Mouse (Mus musculus): ENCODE measurements around the gene Fars2. TPM values are rescaled to one million over a fixed set of nuclear protein-coding genes. Genes with fewer than 3 reads are reported as not detected.

The Fars2 gene
- polyA plus RNA-seq, 1 experiment from 2014 or later: 25.2 TPM

DNA sequence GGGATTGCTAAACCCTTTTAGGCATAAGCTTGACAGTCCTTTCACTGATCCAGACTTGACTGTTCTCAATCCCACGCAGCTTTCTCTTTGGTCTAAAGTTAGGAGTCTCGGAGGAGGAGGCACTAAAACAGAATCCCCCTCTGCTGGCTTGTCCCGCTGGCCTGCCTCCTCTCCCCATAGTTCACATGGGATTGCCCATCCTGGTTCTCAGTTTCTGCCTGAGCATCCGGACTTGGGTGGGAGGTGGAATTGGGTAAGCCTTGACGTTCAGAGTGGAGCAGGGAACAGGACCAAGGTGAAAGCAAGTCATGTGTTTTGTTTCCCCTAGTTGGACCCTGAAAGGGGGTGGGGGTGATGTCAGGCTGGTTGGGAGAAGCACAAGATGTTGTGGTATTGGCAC is 415.9 kb downstream of the Fars2 start:
- Histone ChIP-seq H3K36me3 (no peaks in the 10 kb centered on the region), H3K4me3 (no peak overlapping the region), H3K4me1 (peaks cover 7% of the 10 kb centered on the region), H3K27me3 (ENCODE audit: low read depth, poor library complexity, severe bottlenecking) (no peaks in the 10 kb centered on the region), H3K27ac (replicated peaks) (no peak overlapping the region), H3K9me3 (replicated peaks) (no peaks in the 10 kb centered on the region)
- no peak for DNase-seq (ENCODE audit: low spot score)
- 94% methylated on average over 5 of the region's 5 CpGs for WGBS

DNA sequence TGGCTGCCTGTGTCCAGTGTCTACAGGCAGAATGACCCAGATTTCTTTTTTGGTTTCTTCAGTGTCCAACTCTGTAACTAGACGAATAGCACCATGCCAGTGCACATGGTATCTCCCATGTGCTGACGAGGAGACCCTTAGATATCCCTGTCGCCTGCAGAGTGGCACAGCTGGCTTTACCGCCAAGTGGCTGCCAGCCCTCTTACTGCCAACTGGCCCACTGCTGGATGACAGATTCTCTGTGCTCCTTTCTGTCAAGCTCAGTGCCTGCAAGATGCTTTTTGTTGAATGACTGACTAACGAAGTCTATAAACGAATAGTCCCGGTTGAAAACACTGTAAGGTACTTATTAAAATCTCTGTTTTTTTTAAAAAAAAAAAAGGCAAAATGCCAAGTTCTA is 416.3 kb downstream of the Fars2 start:
- DNase-seq (ENCODE audit: low spot score): no peak
- Histone ChIP-seq H3K9me3 (replicated peaks) (no peaks in the 10 kb centered on the region), H3K4me3 (no peak overlapping the region), H3K27ac (replicated peaks) (no peak overlapping the region), H3K27me3 (ENCODE audit: low read depth, poor library complexity, severe bottlenecking) (no peaks in the 10 kb centered on the region), H3K36me3 (no peaks in the 10 kb centered on the region), H3K4me1 (peaks cover 12% of the 10 kb centered on the region)
- WGBS: 90% methylated on average over 7 of the region's 7 CpGs

DNA sequence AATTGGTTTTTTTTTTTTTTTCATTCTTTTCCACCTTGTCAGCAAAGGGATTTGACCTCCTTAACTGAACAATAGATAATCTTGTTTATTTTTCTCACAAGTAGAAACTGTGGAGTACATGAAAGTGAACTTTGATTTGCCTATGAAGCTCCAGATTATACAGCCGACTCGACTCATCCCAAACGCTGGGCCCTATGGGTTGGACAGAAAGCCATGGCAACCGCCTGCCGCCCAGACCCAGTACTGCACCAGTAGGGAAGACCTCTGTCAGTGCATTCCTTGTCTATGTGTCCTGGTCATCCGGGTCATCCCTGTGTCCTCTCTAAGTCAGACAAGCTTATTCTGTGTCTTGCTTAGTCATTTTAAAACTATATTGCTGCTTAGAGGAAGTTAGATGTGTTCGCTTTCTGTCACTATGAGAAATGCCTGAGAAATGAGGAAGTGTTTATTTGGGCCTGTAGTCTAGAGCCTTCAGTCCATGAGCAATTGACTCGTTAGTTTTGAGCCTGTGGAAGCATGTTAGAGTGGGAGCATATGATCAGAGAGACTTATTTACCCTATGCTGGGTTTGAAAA is 416.8 kb downstream of the Fars2 start:
- H3K9me3 ChIP-seq (replicated peaks): no peaks in the 10 kb centered on the region
- no peak overlapping the region for H3K27ac ChIP-seq (replicated peaks)
- H3K4me1 ChIP-seq: peaks cover 16% of the 10 kb centered on the region
- H3K36me3 ChIP-seq: no peaks in the 10 kb centered on the region
- WGBS: 78% methylated on average over 8 of the region's 8 CpGs
- H3K4me3 ChIP-seq: no peak overlapping the region
- no peaks in the 10 kb centered on the region for H3K27me3 ChIP-seq (ENCODE audit: low read depth, poor library complexity, severe bottlenecking)
- no peak for DNase-seq (ENCODE audit: low spot score)

DNA sequence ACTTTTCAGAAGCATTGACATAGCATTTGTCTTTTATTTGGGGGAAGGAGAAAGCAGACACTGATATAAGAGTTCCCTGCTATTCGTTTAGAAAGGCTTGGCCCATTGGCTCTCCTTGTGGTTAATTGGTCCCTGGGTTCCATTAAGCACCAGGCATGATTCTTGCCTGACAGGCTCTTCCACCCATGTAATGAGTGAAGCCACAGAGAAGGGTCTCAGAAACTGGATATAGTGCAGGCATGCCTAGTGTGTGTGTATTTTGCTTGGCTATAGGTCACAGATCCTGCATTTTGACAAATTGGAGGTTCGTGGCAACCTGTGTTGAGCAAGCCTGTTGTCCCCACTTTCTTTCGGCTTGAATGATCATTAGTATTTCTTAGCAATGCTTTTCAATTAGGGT is 420.4 kb downstream of the Fars2 start:
- peak overlapping the region; percentile 52; the same call in 1 of the 2 replicates for H3K27ac ChIP-seq (replicated peaks)
- H3K27me3 ChIP-seq (ENCODE audit: low read depth, poor library complexity, severe bottlenecking): no peaks in the 10 kb centered on the region
- no peaks in the 10 kb centered on the region for H3K36me3 ChIP-seq
- H3K4me1 ChIP-seq: peaks cover 34% of the 10 kb centered on the region
- H3K9me3 ChIP-seq (replicated peaks): no peaks in the 10 kb centered on the region
- no peak for DNase-seq (ENCODE audit: low spot score)
- 85% methylated on average over 3 of the region's 3 CpGs for WGBS
- H3K4me3 ChIP-seq: no peak overlapping the region

DNA sequence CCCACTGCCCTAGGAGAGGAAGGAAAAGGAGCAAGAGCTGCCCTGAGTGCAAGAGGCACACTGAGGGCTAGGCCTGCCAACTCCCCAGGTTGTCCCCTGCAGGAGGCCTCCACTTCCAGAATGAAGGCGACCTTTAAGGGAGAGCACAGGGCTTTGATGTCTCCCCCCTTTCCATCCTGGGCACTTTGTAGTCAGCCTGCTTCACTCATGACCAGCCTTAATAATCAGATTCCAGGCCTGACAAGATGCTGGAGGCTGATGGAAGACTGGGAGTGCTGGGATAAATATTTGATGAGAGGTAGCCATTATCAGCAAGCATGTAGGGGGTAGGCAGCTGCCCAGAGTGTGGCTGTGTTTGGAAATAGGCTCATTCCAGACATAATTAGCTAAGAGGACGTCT is 421.2 kb downstream of the Fars2 start:
- no peaks in the 10 kb centered on the region for H3K27me3 ChIP-seq (ENCODE audit: low read depth, poor library complexity, severe bottlenecking)
- no peak for DNase-seq (ENCODE audit: low spot score)
- no peak overlapping the region for H3K4me3 ChIP-seq
- H3K4me1 ChIP-seq: peaks cover 34% of the 10 kb centered on the region
- 46% methylated on average over 2 of the region's 2 CpGs for WGBS
- H3K27ac ChIP-seq (replicated peaks): peak overlapping the region; percentile 65
- no peaks in the 10 kb centered on the region; the same call in 1 of the 2 replicates for H3K9me3 ChIP-seq (replicated peaks)
- no peaks in the 10 kb centered on the region for H3K36me3 ChIP-seq

DNA sequence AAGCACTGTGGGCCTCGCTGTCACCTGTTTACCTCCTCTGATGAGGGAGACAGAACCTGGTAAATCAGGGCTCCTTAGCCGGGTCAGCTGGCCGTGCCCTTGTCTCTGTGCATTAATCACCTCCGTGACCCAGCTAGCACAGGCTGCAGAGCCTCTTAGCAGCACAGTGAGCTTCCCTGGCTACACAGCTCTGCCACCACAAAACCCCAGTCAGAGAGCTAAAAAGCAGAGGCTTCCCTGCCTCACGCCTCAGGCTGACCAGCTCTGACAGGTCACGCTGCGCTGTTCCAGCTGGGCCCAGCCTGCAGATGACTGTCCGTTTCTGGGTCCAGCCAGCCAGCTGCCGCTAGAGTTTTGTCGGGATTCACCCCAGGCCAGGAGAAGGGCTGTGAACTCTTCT is 423.0 kb downstream of the Fars2 start:
- WGBS: 60% methylated on average over 10 of the region's 10 CpGs
- no peak for DNase-seq (ENCODE audit: low spot score)
- Histone ChIP-seq H3K27ac (replicated peaks) (peak overlapping the region; percentile 65), H3K4me1 (peaks cover 32% of the 10 kb centered on the region), H3K27me3 (ENCODE audit: low read depth, poor library complexity, severe bottlenecking) (no peaks in the 10 kb centered on the region), H3K36me3 (no peaks in the 10 kb centered on the region), H3K9me3 (replicated peaks) (peaks cover 4% of the 10 kb centered on the region; the same call in 1 of the 2 replicates), H3K4me3 (no peak overlapping the region)

DNA sequence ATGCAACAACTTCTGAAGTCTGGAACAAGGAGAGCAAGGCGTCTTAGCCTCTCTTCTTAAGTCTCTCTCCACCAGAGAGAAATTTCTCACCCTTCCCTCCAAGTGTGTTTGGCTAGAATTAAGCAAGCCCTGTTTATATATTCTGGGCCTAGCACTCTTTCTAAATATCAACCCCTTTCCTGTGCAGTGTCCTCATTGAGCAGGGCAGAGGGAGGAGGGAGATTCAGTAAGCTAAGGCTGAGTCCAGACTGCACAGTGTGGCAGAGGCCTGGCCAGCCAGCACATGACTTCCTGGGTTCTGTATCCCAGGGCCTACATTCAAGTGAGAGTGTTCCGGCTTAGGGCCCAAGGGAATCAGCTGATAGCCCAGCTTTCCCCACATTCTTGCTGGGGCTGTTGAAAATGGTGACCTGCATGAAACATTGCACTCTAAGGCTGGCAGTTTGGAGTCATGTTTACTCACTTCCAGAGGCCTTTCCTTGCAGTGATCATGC is 424.1 kb downstream of the Fars2 start:
- whole genome bisulfite sequencing: 82% methylated on average over 2 of the region's 2 CpGs
- DNase-seq (ENCODE audit: low spot score): no peak
- H3K4me3 ChIP-seq: no peak overlapping the region

DNA sequence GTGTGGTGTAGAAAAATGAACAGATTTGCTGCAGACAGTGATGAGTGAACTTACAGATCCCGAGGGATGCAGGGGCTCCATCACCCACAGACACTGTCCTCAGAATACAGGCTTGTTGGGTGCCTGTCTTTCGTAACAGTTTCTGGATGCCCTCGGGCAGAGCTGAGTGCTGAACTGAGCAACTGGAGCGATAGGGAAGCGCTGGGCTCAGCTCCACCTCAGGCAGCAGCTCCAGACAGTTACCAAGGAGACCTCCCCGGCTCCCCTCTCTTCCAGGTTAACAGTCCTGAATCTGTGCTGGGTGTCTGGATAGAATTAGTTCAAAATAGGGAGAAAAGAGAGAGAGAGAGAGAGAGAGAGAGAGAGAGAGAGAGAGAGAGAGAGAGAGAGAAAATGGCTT is 433.5 kb downstream of the Fars2 start:
- no peaks in the 10 kb centered on the region for H3K36me3 ChIP-seq
- no peak for DNase-seq (ENCODE audit: low spot score)
- no peaks in the 10 kb centered on the region for H3K9me3 ChIP-seq (replicated peaks)
- no peak overlapping the region for H3K4me3 ChIP-seq
- H3K27ac ChIP-seq (replicated peaks): no peak overlapping the region
- H3K27me3 ChIP-seq (ENCODE audit: low read depth, poor library complexity, severe bottlenecking): no peaks in the 10 kb centered on the region
- 75% methylated on average over 6 of the region's 6 CpGs for WGBS
- no peaks in the 10 kb centered on the region for H3K4me1 ChIP-seq

More for the DNA sequence above, 424.1 kb downstream of the Fars2 start:
- Histone ChIP-seq H3K36me3 (no peaks in the 10 kb centered on the region), H3K27me3 (ENCODE audit: low read depth, poor library complexity, severe bottlenecking) (no peaks in the 10 kb centered on the region), H3K9me3 (replicated peaks) (peaks cover 4% of the 10 kb centered on the region; the same call in 1 of the 2 replicates), H3K27ac (replicated peaks) (no peak overlapping the region), H3K4me1 (peaks cover 32% of the 10 kb centered on the region)

DNA sequence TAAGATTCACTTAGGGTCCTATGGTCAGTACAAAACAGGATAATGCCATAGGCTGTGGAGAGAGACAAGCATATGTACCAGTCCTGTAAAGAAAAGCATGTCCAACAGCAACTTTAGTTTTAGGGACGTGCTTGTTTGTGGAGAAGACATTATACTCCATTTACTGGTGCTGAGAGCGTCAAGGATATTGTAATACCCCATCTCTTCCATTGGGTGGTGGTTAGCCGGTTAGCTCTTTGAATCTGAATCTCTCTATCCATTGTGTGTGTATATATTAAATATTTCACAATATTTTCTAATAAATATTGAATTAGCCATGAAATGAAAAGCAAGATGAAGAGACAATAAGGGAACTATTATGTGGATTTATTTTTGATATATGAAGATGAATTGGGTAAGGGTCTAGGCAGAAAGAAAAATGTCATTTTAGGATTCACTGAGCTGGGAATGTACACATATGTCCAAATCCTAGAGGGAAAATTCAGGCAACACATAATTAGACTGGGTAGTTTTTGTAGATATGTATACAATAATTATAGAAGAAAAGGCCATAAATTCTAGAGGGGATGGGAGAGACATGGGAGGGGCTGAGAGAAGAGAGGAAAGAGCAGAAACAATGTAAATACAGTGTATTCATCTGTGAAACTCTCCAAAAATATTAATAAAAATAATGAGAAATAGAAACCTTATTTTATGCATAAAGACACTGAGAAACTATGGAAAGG is 435.5 kb downstream of the Fars2 start:
- Histone ChIP-seq H3K27ac (replicated peaks) (no peak overlapping the region), H3K36me3 (no peaks in the 10 kb centered on the region), H3K4me3 (no peak overlapping the region), H3K4me1 (no peaks in the 10 kb centered on the region), H3K27me3 (ENCODE audit: low read depth, poor library complexity, severe bottlenecking) (no peaks in the 10 kb centered on the region), H3K9me3 (replicated peaks) (no peaks in the 10 kb centered on the region)
- 83% methylated on average over 3 of the region's 3 CpGs for WGBS
- no peak for DNase-seq (ENCODE audit: low spot score)

DNA sequence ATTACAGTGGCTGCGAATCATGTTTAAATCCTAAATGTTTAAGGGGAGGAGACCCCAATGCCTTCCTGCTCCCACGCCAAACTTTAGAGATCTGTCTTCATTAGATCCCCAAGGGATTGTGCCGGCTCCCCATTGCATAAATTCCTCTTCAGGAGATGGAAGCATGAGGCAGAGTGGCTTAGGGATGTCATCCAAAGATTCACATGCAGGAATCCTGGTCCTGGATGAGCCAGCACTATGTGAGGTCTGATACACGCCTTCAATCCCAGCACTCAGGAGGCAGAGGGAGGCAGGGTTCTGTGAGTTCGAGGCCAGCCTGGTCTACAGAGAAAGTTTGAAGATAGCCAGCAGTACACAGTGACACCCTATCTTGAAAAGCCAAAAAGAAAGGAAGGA is 436.0 kb downstream of the Fars2 start:
- Histone ChIP-seq H3K36me3 (no peaks in the 10 kb centered on the region), H3K27ac (replicated peaks) (no peak overlapping the region), H3K27me3 (ENCODE audit: low read depth, poor library complexity, severe bottlenecking) (no peaks in the 10 kb centered on the region), H3K4me1 (no peaks in the 10 kb centered on the region), H3K9me3 (replicated peaks) (no peaks in the 10 kb centered on the region), H3K4me3 (no peak overlapping the region)
- 79% methylated on average over 5 of the region's 5 CpGs for WGBS
- no peak for DNase-seq (ENCODE audit: low spot score)

DNA sequence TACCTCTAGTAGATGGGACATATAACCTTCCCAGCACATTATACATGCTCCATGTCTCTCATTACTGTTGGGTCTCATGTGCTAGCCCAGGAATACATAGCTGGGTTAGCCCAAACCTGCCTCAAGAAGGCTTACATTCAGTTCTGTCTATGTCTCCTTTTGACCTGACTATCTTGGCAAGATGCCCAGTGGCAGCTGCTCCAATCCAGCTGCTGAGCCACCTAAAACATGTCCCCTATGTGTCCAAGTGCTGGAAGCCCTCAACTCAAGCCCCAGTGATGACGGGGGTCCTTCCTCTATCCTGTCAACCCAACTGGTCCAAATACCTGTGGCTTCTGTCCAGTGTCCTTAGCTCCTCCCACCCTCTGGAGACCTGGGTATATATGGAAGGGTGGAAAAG is 437.5 kb downstream of the Fars2 start:
- WGBS: 89% methylated on average over 1 of the region's 1 CpGs

DNA sequence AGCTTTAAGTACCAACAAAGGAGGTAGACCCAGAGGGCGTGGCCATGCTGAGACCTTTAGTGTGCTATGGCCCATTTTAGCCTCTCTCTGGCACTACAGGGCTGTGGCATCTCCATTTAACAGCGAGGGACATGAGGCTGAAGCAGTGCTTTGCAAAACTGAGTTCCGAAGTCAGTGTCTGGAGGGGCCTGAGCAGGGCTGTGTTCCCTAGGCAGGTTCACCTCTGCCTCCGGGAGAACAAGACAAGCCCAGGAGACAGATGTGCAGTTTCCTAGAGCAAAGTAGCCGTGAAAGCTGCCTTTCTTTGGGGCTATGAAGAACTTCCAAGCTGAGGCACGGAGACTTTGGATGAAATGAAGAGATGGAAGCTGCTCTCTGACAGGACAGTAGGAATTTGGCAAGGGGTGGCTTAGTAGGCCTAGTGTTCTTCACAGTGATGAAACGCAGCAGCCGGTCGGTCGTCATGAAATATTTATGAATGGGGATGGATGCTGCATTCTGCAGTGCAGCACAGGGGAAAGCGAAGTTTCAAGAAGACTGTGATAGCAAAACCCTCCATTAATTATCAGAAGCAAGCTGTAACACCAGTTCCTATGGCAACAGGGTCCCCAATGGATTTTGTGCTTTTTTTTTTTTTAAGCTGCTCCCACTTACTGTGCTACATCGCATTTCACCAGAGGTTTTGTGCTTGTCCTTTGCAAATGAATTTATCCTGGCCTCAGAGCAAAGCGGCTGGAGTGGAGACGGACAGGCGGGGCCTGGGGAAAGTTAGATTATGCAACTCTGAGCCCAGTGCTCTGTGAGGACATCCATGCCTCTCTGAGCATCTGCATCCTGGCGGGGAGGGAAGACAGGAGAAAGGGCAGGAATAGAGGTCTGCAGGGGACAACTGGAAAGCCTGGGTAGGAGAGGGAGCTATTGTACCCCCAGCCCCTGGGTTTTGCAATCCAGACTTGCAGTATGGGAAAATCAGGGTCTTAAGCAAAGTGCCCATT is 445.5 kb downstream of the Fars2 start:
- DNase-seq (ENCODE audit: low spot score): no peak
- Histone ChIP-seq H3K4me1 (peaks cover 33% of the 10 kb centered on the region), H3K36me3 (no peaks in the 10 kb centered on the region), H3K27ac (replicated peaks) (peak overlapping the region; percentile 70), H3K4me3 (no peak overlapping the region), H3K27me3 (ENCODE audit: low read depth, poor library complexity, severe bottlenecking) (no peaks in the 10 kb centered on the region), H3K9me3 (replicated peaks) (0 out of 2 replicates have a peak, but pooled peaks cover 4% of the 10 kb centered on the region)
- 65% methylated on average over 16 of the region's 16 CpGs for WGBS

More for the DNA sequence above, 437.5 kb downstream of the Fars2 start:
- H3K4me3 ChIP-seq: no peak overlapping the region
- no peaks in the 10 kb centered on the region for H3K36me3 ChIP-seq
- no peaks in the 10 kb centered on the region for H3K9me3 ChIP-seq (replicated peaks)
- DNase-seq (ENCODE audit: low spot score): no peak
- no peak overlapping the region for H3K27ac ChIP-seq (replicated peaks)
- no peaks in the 10 kb centered on the region for H3K27me3 ChIP-seq (ENCODE audit: low read depth, poor library complexity, severe bottlenecking)
- H3K4me1 ChIP-seq: no peaks in the 10 kb centered on the region

Data from midbrain, embryonic 10.5 days (tissue).